Mouse (Mus musculus) cerebellum, adult 11-12 months (tissue): ENCODE data around the gene Meis2.

ENCODE experiments used
- DNase-seq: peaks from one replicate; pipeline ENCODE4 v3.0.0; 2022

Meis2 gene

DNA sequence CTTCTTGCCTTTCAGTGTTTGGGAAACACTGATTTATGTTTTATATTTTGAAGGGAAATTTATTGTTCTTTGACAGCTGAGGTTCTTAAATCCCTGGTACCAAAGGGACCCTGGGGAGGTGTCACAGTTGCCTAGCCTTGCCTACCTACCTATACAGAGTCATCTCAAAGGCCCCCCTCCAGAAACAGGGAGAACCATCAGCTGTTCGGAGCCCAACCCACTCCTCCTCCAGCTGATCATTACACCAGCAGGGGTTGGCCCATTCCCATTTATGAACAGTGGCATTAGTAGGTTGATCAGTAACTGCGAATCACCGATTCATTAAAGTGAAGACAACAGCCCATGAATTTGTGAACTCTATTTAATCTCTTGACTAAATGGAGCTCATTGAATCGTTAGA, 176.4 kb downstream of the Meis2 start:
- no peak for DNase-seq

DNA sequence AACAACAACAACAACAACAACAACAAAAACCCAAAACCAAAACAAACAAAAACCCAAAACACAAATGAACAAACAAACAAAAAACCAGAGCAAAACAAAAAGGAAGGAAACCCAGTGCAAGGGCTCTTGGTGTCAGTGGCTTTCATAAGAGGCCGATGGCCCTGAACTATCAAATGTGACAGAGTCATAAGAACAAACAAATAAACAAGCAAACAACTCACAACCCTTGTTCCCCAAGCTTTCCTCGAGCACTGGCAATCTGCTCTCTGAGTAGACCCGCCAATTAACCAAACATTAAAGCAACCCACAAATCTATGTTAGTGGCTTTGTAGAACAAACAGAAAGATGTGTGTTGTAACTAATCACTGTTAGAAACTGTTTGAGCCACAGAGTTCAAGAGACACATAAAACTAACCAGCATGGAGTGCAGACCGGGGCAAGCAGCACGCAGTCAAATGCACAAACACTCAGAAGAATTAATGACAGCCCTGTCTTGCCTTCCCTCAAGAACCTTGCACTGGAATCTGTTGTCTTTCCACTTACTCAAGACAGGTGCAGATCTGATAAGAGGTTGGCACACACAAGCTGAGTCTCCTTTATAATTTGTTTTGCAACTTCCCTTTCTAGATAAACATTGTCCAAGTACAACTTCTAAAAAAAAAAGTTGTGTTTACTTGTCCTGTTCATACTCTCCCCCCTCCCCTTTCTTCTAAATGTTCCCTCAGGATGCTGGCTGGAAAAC, 177.1 kb downstream of the Meis2 start:
- no peak for DNase-seq

DNA sequence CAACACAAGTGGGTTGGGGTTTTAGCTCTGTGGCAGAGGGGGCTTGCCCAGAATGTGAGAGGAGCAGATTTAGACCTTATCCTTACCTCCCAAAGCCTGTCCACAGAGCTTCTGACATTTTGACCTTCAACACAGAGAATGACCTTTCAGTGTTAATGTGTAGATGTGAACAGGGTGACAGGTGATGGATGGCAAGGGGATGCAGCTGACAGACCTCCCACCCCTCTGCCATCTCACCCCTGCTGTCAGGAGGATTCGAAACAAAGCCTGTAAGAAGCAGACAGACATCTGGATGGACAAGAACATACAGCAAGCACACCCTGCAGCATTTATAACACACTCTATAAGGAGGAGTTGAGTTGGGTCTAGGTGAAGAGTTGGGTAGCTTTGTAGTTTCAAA, 178.0 kb downstream of the Meis2 start:
- no peak for DNase-seq

DNA sequence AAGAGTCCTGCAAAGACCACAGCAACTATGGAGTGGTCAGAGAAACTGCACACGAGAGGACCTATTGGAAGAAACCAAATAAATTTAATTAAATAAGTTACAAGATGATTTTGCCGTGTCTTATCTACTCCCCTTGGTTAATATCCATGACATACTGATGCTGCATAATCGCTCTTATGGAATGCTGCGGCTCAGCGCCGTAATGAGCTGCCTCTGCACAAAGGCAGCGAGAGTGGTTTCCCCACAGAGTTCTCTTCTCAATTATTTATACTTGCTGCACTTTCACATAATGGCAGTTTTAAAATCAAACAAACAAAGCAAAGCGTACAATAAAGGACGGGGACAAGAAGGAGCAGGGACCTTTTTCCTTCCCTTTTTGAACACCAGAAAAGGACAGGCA, 181.5 kb downstream of the Meis2 start:
- no peak for DNase-seq

DNA sequence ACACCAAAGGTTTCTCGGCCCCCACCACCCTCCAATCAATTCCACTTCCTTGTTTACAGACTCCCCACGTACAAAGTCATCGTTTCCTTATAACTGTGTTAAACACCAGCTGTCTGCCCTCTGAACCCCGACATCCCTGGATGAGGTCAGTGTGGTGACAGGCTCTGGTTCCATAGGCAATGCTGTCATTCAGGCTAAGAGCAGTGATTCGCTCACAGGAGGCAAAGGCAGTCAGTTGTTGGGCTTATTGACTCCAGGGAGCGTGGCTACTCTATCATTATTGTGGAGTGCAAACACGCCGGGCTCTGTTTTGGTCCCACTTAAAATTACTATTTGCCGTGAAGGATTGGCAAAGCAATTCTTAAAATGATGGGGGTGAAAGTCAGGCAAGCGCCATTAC, 182.1 kb downstream of the Meis2 start:
- DNase-seq: no peak

DNA sequence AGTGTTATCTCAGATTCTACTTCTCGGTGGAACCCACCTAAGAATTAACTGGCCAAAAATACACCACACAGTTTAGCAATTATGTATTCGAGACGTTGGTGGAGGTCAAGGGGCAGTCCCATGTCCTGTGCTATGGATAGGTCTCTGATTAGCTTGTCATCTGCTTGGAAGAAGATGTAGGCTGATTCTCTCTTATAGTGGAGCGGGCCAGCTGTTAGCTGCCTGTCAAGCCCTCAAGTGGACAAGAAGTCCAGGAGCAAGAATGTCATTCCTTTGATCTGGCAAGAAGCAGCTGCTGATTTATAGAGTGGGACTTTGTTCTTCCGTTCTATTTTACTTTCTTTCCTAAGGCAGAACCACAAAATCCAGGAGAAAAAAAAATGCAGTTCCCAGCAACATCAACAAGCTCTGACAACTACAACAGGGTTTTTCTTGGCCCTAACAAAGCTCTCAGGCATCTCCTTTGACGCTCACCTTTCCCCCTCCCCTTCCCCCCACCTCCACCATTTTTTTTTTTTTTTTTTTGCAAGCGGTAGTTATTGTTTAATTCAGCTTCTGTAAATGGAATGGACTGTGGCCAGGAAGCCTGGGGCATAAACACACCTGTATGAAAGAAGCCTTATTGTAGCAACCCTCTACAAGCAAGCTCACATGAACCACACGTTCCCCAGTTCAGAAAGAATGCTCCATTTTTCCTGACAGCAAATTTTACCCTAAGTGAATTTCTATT, 189.7 kb downstream of the Meis2 start:
- no peak for DNase-seq

DNA sequence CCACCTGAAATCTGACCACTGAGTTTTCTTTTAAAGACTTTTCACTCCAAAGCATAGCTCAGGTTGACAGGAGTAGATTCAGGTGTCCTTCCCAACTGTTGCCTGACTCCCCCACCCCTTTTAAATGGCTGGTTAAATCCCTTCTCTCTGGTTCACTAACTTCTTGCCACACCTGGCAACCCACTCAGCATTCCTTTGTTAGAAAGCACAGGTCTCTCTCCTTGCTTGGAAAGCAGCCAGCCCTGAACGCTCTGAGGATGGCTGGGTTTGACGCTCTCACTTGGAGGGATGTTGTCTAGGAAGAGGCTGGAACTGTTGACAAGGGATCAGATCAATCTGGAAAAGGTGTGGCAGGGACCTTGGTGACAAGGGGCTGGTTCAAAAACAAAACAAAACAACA, 192.8 kb downstream of the Meis2 start:
- DNase-seq: no peak

DNA sequence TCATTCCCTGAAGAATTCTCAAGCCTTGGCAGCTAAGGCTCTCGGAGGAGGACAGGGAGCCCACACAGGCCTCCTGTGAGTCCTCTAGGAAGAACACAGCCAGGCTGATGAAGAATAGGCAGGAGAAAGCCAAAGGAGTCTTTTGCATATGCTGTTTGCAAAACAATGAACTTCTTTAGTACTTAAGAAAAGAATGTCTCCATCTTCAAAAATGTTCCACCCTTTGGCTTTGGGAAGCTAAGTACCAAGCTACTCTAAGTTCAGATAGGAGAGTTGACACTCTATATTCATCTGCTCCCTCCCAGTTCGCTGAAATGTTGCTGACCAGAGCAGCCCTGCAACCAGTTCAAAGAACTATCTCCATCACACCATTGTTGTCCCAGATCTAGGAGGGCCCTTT, 195.7 kb downstream of the Meis2 start:
- DNase-seq: no peak

DNA sequence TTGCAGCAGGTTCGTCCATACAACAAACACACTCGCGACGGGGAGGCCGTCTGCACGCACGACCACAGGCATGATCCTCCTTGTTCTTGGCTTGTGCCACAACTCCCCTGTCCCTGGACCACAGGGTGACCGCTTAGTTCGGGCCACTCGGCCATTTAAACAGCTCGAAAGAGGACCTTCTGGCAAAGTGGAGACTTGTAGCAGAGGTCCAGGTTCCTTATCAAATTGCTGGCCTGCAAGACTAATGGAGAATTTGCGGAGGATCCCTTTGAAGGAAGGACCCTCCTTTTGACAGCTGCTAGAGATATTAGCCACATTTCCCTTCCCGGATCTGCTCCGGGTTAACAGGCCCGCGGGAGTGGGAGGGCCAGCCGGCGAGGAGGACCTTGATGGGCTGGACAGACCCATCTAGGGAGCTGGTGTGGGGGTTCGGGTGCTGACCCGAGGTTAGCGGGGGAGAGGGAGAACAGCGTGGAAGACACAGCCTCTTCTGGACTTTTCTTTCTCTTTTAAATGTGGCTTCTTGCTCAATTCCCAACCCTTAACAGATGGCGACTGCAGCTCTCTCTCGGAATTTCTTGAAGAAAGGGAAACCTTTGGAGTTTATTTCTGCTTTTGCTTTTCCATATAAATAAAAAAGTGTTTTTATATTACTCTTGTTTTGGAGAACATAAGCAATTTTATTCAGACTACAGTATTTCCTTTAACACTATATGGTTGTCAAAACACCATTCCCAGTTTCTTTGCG, 204.9 kb downstream of the Meis2 start:
- DNase-seq: no peak

DNA sequence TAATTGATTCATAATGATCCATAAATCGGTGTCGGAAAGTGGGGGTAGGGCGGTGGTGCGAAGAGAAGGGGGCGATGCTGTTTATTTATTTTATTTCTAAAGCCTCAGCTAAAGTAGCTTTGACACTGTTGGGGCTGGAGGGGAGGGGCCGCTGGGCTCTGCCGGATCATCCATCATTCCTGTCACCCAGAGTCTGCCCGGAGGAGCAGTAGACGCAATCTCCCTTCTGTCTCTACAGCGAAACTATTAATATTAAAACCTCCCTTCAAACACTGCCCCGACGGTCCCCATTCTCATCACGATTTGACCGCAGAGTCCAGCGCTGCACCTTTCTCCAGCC, 205.5 kb downstream of the Meis2 start:
- no peak for DNase-seq

DNA sequence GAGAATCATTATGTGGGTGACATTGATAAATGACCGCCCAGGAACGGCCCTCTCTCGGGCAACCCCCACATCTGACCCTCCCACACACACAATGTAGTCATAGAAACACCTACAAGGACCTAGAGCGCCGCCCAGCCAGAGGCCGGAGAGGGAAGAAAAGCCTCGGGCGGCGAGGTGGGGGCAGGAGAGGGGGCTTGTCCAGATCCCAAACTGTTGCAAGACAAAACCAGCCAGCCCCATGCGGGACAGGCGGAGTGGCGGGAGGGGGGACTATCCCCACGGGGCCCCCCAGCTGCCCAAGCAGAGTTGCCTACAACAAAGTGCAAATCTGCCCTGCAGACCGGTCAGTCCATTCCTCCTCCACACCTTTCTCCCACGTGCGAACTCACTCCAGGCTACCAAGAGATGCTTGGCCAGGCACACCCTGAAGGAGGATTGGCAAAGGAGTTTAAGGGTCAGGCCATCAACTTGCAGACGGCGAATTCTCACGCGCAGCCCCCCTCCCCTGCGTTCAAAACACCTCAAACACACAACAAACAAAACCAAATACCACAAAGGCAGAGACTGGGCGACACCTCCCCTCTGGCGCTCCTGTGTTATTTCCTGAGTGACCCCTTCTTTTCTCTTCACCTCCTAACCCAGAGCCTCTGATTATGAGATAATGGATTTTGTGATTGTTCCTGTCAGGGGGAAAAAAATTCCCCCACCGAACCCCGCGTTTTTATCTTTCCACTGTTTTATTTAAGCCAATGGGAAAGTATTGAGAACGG, 206.1 kb downstream of the Meis2 start:
- no peak for DNase-seq

DNA sequence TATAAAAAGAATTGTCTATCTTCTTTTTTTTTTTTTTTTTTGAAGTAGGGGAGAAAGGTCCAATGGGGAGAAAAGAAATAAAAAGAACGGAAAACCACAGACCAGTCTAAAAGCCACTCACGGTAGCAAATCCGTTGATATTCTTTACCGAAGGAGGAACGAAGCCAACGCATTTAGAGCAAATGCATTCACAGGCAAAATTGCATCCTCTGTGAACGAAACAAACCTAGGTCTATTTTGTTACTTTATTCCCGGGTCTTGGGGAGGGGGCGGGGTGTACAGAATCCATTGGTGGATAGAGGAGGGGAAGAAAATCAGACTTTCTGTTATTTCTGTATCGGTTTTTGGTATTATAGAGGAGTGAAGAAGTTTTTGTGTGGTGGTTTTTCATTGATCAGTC, 206.7 kb downstream of the Meis2 start:
- DNase-seq: no peak

DNA sequence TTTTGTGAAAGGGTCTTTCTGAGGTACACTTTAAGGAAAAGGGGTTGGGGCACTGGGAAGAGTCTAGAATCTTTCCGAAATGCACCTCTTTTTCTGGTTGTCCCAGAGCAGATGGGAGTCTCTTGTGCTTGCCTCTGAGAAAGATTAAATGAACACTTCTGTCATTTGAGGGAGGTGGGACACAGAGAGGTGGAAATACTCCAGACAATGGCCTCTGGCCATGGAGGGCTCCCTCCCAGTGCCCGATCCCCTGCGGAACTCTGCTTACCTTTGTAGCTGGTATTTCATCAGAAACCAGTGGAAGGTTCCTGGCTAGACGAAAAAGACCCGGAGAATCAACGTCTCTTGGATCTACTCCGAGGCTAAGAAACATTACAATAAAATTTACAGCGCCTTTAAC, 207.4 kb downstream of the Meis2 start:
- no peak for DNase-seq

DNA sequence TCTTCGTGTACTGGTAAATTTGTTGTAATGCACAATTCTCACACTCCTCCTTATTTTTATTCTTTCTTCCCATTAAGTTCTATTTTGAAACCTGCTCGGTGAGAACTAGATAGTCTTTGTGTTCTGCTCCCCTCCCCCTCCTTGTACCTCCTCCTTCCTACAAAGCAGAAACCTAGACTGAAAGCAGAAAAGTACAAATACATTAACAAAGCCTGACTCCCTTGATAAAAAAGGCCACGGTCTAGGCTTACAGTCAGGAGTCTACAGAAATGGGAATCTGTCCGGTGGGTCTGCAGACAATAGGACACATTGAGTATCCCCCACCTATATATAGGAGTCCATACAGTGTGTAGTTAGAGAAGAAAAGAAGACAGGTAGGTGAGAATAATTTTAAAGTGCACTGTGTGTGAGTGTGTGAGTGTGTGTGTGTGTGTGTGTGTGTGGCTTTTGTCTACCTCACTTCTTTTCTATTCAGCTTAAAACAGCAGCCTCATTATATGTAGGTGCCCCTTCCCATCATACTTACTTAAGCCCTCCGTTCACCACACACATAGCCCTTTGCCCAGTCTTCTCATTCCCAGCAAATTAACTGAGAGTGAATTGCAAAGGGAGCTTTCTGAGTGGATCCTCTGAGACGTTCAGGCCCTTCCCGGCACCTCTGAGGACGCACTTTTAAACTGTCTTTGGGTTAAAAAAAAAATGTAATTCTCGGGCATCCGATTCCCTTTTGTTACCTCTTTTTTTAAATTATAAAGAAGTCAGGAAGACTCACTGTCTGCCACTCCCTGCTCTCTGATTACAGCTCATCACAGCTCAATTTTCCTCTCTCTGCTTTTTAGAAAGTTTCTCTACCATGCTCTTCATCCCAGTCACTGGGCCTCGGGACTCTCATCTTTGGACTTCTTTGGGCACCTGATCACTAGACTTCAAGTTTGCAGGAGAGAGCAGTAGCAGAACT, 208.2 kb downstream of the Meis2 start:
- no peak for DNase-seq

DNA sequence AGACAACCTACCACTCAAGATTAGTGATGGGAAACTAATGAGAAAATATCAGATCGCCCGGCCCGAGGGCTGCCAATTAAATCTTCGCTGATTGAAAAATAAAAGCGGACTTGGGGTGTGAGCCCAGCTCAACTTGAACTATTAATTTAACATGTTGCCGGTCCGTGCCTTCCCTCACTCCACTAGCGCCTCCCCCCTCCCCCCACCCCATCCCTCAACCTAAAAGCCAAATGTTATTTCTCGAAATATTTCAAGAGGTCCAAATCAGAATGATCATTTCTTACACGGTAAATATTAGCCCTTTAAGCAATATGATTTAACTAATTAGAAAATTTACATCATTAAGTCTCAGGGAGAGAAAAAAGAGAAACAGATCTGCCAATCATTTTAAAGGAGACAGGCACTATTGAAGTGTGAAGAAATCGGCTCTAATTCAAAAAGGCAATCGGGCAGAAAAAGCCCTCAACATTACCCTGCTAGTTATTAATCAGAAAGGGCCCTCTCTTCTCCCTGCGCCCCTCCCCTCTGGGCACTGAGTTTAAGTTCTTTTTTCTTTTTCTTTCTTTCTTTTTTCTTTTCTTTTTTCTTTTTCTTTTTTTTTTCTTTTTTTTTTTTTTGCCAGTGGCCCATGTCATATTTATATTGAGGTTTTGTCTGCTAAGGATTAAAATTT, 209.1 kb downstream of the Meis2 start:
- no peak for DNase-seq

DNA sequence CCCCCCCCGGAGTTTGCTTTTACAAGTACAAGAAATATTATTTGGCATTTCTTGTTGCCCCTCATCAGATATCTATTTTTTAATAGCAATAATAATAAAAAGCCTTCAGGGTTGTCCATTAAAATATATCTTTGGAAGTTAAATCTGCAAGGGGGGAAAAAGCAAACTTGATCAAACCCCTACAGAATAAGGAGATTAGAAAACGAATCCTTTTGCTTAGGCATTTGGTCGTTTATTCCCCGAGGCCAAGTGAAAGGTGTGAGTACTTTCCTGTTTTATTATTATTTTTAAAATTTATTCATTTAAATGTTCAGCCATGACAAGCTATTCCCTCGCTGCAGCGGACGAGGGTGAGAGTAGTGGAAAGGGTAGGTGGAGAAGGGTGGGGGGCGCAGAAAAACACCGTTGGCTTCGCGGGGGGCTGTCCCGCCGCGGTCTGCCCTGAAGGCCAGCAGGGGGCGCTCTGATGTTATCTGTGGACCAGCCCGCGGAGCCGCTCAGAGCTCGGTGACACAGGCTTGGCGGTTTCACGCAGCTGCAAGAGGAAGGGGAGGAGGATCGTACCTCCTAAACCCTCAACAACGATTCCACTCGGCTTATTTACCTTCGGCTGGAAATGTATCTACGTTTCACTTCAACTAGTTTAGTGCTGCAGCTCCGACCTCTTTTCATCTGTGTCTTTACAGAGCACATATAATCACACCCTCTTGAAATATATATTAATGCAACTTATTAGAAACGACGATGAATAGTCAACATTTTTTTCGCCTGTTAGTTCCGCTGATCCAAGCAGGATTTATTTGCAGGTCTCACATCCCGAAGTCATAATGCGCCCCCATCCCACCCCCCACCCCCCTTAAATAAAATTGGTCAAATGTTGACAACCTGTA, 209.9 kb downstream of the Meis2 start:
- DNase-seq: peak; percentile 16

DNA sequence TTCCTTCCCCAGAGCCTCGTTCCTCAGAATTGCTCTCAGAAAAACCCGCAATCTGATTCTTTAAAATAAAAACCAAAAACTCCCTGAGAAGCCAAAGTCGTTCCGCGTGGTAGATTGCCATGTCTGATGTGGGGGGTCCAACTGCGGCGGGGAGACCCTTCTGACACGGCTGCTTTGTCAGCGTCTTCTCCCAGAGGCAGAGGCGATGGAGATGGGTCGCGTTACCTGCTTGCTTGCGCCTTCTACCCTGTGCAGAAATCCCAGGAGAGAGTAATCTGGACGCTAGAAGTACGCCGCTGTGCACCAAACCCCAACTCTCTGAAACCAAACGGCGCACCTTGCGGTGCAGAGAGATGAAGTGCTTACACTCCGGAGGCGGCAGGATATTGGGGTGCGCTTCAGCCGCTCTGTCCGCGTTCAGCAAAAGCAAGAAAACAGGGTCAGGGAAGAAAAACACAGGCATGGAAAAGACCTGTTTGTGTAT, 210.8 kb downstream of the Meis2 start:
- no peak for DNase-seq

DNA sequence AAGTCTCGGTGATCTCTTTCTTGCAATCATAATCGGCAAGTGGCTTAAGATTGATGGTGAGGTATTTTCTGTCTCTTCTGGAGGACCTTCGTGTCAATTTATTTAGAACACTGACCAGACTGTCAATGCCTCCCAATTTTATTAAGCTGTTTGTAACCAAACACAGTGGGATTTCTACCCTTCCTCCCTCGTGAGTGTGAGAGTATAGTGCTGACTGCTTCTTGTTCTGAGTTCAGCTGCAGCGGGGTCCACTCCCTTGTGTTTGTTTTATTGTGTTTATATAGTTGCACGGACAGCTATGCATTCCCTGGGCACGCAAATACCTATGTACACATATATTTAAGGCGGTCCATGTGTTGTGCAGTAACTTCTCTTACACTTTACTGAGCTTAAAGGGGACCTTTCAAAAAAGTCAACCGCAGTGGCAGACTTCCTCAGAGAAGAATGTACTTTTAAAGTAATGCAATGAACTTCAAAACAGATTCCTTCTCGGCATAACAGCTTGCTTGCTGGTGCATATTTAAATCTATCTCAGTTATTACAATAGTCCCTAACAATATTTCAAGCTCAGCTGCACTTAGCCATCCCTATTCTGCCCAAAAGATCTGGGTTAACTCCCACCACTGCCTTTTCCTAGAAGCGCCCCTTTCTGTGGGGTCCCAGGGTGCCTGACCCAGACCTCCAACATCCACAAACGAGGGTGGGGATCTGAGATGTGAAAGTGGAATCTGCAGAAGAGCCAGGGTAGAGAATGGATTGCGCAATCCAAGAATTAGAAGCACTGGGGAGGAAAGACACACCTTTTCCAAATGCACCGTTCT, 211.4 kb downstream of the Meis2 start:
- no peak for DNase-seq

DNA sequence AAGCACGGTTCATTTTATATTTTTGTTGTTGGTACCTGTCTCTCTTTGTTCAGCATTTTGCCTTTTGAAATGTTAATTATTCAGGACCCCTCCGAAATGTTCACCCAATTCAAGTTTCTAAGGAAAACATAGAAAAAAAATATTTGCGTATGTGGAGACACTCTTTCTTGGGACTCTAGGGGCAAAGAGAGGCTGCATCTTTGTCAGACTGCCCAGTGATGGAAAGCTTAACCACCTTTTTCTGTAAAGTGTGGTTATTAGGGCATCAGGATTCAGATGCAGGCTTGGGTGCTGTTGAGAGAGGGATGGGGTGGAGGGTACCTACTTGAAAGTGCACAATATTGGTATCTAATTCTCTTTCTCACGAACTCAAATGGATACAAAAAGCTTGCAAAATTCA, 212.4 kb downstream of the Meis2 start:
- DNase-seq: no peak
